Mouse (Mus musculus) ES-Bruce4 (cell line): ENCODE data around the gene Ttc21a.

ENCODE experiments used
- CTCF ChIP-seq: IDR thresholded peaks from one replicate; pipeline ENCODE4 v1.8.1; 2011; ENCODE audit warnings: low read depth, low read length
- POLR2A ChIP-seq: IDR thresholded peaks from one replicate; pipeline ENCODE4 v1.8.1; 2011; ENCODE audit warnings: low read length; ENCODE audit not compliant: insufficient read depth

DNA sequence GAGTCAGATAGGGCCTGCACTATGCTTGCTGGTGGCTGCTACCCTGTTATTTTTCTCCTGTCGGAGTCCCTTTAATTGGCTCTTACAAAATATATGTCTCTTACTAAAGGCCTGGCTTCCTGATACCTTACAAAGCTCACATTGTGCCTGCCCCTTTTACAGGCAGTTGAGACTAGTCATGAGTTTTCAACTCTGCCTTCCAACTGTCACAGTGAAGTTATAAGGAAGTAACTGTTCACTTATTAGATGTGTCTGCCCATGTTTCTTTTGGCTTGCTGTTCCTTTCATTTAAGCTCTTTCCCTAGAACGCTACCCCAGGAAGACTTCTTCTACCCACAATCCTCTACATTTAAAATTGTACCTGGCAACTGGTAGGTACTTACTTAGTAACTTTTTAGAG is 38.0 kb upstream of the Ttc21a start:
- TF ChIP-seq CTCF (no peak), POLR2A (no peak)
